Mouse (Mus musculus) CD8-positive naive resting alpha-beta T cell, adult 2 months (primary cell): ENCODE measurements around the gene Fcgr3.
A peak's percentile ranks its signal among the peaks of the same experiment; 100 is the strongest.

ENCODE experiments used
- DNase-seq, 2 experiments: peaks; one replicate each; pipeline ENCODE4 v3.0.0; 2022; ENCODE audit warnings: low read depth in 2 of 2, low spot score in 2 of 2

The Fcgr3 gene

DNA sequence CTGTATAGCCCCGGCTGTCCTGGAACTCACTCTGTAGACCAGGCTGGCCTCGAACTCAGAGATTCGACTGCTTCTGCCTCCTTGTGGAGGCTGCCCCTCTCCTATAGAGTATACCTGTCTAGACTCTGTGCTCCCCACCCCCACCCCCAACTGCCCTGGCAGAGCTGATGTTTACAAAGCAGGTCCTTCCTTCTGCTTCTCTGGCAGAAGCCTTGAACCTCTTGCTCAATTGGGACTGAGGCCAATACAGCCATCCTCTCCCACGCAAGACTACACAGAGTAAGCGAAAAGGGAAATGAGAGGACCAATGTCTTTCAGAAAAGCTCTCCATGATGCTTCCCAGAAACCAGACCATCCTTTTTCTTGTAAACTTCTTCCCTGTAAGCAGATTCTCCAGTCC, 7.5 kb downstream of the Fcgr3 start:
- no peak for DNase-seq

DNA sequence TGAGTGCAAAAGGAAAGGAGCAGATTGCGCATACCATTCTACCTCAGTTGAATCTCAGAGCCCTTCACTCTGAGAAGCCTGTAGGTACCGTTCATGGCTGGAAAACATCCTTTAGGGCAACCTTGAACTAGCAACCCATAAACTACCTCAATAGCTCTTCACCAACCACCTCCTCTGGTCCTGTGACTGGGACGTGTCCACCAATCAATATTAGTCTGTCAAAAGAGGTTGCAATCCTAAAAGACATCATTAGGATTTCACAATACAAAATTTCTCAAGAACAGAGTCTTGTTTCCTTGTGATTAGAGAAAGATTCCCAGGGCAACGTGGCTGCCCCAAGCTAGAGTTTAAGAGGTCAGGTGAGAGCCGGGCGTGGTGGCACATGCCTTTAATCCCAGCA, 11.4 kb downstream of the Fcgr3 start:
- no peak for DNase-seq

DNA sequence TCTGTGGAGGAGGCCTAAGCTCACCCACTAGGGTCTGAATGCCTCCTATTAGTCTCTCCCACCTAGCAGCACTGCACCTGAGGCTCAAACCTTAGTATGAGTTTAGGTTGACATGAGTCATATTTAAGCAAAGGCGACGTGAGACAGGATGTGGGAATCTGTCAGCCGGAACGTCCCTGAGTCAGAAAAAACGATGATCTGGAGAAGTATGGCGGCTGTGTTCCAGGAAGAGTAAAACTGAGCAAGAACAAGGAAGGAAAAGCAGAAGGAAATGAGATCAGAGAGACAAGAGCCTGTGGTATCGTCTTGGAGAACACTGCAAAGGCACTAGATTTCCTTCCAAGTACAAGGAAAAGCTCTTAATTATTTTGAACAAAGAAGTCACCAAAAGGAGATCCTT, 14.0 kb downstream of the Fcgr3 start:
- no peak for DNase-seq

DNA sequence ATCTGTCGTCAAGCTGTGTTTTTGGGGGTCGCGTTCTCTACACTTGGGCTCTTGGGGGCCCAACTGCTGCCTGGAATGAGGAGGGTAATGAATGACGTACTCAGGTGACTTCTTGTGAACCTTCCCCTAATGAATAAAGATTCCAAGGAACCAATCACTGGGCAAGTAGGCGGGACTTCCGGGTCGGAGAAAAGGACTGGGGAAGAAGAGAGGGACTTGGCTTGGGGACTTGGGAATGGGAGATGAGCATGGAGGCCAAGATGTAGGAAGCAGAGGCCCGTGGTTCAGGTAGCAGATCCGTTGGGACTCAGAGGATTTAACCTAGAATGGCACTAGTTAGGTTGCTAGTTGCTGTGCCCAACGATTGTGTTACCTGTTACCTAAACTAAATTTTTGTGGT, 15.5 kb downstream of the Fcgr3 start:
- no peak for DNase-seq

DNA sequence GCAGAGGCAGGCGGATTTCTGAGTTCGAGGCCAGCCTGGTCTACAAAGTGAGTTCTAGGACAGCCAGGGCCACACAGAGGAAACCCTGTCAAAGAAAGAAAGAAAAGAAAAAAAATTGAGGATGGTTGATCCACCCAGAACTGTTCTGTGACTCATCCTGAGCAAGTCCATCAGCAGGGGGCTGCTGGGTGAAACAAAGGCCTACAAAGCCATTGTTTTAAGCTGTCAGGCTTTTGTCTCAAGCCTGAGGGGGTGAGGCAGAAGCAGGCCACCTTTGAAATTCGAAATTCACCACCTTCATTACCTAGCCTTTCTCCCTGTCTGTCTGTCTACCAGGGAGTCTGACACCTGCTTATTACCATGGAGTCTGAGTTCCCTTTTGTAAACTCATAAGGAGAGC, 18.2 kb downstream of the Fcgr3 start:
- DNase-seq, result no peak

DNA sequence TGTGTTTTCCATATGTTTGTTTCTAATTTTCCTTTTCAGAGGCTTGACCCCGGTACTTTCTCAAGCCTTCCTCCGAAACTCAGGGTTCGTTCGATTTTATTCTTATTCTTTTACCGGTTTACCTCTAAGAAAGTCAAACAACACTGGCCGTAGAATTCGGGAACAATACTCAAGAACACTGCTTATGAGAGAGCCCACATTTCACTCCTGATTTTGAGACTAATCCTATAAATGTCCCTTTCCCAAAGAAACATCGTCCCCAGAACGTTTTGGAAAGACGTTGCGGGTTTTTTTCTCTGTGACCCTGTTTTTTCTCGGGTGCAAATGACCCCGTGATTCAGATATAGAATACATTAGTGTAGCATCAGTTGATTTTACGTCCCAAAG, 19.7 kb downstream of the Fcgr3 start:
- DNase-seq, result no peak

DNA sequence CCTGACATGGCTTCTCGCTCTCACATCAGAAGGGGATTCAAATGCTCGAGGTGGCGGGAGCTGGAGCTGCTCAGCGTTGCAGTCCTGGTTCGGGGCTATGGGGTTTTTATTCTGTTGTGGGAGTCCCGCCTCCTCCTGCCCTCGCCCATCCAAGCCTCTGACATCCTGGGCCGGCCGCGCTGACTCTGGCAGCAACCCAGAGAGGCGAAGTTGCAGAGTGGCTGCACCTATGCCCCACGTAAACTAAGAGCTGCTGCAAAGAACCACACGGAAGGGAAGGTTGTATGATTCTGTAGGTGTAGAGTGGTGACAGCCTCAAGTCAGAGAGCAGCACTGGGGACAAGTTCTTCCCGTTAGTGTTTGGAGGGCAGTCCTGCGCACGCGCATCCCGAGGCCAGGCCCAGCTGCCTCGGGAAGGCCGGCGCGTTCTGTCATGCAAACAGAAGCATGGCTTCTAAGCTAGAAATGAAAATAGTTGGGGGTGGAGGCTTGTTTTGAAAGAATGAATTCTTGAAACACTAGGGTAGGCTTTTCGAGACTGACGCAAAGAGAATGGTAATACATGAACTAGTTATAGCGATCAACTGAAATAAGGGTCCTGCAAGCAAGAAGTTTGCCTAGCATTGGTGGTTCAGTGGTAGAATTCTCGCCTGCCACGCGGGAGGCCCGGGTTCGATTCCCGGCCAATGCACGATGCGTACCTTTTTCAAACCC, 20.2 kb downstream of the Fcgr3 start:
- peak; percentile 82 to 83 for DNase-seq

DNA sequence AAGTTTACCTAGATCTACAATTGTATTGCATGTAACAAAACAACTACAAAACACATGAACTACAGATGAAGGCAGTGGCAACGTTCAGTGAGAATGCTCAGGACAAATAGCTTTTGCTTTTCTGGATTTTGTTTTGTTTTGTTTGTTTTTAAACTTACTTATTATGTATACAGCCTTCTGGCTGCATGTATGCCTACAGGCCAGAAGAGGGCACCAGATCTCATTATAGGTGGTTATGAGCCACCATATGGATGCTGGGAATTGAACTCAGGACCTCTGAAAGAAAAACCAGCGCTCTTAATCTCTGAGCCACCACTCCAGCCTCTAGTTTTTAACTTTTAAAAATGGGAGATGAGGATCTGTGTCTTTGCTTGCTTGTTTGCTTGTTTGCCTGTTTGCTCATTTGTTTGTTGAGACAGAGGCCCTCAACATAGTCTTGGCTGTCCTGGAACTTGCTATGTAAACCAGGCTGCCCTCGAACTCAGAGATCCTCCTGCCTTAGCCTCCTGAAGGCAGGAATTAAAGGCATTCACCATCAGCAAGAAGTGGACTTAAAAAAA, 21.1 kb downstream of the Fcgr3 start:
- no peak for DNase-seq

DNA sequence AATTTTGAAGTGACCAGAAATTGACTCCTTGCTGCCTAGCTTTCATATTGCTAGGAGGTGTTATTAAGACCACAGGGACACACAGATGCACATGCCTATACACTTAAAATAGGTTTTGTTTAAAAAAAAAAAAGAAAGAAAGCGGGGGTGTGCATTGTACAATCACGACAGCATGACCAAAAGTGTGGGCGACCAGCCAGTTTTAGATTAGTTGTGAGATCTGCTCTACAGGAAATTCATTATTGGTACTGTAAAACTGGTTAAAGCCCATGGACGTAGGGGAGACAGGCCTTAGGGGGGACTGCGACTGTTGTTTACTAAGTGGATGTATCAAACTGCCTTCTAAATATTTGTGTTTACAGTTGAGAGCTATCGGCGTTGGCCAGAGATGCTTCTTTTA, 24.9 kb downstream of the Fcgr3 start:
- DNase-seq, result no peak

DNA sequence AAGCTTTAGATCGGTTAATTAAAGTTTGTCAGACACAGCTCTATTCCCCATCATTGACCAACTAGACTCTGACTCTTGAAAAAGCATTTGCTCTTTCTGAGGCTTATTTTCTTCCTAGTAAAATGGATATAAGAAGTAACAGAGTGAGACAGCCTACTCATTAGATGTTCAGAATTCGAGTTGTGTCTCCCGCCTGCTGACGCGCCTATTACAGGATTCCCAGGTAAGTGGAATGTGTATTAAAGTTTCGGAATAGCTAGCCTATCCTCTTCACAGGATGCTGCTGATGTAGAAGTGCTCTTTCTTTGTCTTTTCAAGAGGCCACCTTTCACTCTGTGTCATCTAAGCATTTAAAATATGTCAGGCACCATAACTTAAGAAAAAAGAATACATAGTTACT, 25.6 kb downstream of the Fcgr3 start:
- no peak for DNase-seq

DNA sequence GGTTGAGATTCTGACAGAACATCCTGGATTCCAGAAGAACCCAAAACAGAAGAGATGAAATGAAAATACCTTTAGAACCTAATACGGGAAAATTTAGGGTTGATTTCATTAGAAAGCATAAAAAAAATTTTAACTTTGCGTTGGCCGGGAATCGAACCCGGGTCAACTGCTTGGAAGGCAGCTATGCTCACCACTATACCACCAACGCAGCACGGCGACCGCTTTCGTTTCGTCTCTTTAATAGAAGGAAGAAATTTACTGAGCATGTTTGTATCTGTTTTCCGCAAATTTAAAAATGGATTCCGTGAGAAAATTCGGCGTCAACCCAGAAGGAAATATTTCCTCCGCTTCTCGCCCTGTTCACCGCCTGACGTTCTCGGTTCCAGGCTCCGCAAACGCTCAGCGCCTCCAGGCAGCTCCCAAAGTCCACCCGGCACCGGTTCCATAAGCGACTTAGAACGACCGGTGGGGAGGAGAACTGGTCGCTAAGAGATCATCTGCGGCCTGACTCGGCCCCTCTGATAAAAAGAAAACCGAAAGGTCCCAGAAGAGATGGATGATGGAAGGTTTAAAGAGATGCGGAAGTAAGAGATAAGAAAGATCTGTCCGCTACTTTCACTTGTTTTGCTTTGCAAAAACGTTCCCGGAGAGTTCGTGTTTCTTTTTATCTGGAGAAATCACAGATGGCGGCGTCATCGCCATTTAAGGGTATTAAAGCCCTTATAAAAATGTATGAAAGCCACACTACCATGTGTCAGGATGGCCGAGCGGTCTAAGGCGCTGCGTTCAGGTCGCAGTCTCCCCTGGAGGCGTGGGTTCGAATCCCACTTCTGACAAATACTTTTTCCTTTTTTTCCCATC, 26.6 kb downstream of the Fcgr3 start:
- DNase-seq, result peak; percentile 88 to 91

DNA sequence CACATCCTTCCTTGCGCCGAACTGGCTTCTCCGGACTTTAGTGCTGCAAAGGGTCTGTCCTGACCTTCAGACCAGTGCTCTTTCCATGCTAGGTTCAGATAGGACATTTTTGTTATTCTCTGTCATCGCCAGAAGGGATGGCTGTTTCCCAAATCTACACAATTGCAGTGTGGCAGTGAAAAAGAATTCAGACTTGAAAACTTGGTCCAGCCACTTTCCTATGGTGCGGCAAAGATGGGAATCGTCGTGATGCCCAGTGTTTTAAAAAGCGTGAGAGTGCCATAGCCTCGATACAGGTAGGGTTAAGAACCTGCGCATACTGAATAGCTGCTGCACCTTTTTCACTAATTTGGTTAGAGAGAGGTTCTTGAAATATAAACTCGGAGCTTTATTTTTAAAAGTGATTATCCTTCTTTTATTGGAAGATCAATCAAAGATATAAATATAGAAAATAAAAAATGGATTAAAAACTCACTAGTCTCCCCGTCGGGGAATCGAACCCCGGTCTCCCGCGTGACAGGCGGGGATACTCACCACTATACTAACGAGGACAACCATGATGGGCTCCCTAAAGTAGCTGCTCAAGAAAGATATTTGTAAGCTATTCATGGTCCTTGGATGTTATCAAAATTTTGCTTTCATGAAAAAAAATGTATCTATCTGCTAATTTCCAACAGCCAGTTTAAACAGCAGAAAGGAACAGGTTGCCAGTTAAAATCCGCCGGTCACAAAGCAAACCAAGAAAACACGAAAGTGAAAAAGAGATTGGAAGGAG, 28.0 kb downstream of the Fcgr3 start:
- DNase-seq, result peak; percentile 80 to 83

DNA sequence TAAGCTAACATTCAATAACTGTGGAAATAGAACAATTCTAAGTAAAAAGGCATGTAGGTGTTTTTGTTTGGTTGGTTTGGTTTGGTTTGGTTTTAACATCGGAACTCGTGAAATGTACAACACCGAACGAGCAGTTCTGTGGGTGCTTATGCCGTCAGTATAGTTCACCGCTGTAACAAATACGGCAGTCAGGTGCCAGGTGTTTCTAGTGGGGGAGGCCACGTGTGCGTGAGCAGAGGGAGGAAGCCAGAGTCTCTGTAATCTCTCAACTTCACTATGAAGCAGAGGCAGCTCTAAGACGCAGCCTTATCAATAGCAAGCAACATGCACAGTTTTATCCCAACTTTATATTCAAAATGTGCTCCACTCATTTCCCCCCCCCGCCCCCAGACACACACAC, 29.1 kb downstream of the Fcgr3 start:
- DNase-seq, result no peak

DNA sequence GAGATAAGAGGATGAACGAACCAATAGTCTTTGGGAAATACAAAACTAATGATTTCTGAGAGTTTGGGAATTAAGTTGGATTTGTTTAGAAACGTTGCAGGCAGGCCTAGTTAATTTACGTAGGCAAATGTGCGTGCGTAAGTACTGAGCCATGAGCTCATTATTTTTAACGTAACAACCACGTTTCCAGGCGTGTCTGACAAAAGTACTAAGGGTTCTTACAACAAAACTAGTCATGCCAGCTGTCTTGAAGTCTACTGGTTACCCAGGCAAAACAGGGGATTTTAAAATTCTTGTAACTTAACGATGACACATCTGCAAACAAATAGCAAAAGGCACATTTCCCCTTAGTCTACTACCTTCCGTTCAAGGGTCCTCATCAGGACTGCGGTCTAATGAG, 30.5 kb downstream of the Fcgr3 start:
- peak in 1 of 2 experiments; percentile 52 for DNase-seq

DNA sequence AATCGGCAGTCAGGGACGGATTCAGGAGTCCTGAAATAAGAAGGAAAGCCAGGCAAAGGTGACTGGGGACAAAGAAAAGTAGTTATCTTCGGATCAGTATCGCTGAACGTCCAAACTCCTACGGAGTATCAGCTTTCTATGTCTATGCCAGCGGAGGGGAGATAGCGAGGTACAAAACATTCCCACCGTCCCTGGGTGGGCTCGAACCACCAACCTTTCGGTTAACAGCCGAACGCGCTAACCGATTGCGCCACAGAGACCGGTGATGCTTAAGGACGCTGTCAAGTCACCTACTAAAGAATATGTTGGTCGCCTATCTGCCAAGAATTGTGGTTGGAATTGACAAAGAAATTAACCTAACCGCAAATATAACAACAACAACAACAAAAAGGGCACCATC, 31.0 kb downstream of the Fcgr3 start:
- DNase-seq, result peak; percentile 90 to 91

DNA sequence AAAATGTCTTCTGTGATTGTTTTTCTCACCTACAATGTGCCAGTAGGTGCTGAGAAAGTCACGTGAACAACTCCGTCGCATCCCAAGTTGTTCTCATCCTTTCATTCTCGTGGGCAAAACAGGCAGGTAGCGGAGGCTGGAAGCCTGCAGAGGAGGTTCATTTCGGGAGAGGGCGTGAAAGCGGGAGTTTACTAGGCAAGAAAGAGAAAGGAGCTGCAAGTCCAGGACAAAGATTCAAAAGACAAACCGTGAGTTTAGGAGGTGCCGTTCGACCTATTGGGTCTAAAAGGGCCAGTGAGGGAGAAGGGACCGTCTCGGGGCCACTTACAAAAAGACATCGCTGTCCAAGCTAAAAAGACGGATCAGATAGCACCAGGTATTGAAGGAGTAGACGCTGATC, 31.5 kb downstream of the Fcgr3 start:
- peak in 1 of 2 experiments; percentile 35 for DNase-seq

DNA sequence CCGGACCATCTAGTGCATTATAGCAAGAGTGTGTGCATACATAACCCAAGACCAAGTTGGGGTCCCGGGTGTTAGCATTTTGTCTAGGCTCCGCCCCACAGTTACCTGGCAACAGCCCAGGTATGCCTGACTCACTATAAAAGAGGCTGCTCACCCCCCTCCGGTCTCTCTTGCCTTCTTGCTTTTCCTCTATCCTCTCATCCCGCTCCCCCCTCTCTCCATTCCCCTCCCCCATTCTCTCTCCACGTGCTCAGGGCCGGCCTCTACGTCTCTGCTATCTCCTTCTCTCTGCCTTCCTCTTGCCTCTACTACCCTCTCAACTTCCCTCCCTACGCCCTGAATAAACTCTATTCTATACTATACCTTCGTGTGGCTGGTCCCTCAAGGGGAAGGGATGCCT, 32.0 kb downstream of the Fcgr3 start:
- no peak for DNase-seq

DNA sequence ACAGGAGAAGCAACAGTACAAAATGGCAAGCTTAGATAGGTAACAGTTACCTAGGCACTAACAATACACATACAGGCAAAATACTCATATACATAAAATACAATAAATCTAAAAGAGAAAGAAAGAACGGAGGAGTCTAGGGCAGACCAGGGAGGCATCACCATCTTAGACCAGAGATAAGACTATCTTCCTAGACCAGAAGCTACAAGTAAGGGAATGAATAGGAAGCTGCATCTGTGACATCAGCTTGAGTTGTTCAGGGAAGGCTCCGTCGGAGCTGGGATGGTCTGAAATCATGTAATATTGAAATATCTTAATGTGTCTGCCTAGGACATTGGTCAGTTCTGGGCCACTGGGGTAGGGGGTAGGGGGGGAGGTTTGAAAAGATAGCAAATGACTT, 33.0 kb downstream of the Fcgr3 start:
- DNase-seq, result no peak

DNA sequence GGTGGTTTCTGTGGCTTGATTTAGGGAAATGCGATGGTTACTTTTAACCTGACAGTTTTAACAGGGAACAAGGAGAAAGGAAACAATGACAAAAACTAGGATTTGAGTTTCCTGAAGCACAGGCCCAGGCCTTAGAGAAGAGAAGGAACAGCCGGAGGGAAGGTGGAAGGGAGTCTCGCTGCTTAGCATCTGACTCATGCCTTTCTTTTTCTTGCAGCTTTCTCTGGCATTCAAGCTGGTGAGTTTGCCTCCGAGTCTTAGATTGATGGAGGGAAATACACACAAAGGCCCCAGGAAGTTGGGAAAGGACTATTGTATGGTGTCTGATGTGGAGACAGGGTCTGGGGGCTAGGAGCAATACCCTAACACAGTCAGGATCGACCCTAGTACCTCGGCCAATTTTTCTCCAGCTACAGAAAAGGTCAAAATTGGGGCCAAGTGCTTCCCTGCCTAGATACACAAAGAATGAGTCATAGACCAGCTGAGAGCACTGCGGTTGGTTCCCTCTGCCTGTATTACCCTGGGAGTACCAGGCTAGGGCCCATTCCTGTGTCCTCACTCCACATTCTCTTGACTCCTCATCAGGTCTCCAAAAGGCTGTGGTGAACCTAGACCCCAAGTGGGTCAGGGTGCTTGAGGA, 45.3 kb downstream of the Fcgr3 start:
- no peak for DNase-seq

DNA sequence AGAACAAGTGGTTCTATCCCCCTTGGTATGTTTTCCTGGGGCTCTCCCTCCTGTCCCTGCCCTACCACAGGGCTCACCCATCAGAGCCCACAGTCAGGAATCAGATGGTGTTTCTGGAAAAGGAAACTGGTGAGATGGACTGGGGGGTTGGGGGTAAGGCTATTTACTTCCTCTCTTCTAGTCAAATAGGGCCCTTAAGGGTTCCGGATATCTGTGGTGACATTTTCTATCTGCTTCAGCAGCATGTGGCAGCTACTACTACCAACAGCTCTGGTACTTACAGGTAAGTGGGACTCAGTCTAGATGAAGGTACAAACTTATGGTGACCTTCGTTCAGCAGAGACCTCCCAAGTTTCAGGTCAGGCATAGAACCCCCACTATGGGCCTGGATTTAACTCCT, 46.0 kb downstream of the Fcgr3 start, which contains the start of gene Fcgr4:
TSS of gene Fcgr4 (plus strand) at position 184 of the 400 bp plus-strand sequence.
- no peak for DNase-seq
